10 mouse cellular contexts compared by ENCODE assay signal in the genomic region with DNA sequence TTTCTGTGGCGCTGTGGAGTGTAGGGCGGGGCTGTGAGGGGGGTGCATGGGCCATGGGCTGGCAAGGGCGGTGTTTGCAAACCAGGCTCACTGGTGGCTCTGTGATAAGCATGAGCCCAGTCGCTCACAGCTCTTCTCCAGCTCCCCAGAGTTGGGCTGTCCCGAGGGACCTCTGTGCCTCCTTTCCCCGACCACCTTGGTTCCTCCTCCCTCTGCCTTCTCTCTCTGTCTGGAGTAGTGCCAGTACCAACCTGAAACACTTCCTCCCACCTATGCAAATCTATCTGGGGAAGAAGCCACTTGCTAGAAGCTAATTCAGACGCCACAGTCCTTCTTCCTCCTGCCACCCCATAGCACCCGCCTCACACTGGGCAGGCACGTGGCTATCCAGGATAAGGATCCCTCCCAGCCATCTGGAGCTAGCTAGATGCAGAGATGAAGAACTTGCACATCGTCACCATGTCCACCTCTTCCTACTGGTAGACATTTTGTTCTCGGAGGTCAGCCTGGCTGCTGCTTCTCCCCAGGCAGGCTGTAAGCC. TPM values are rescaled to one million over a fixed set of nuclear protein-coding genes. Genes with fewer than 3 reads are reported as not detected.
DNase-seq lines count a peak whose midpoint lies in the region; ATAC-seq and TF ChIP-seq lines count a peak whose summit lies in the region.
"Had no signal": no experiment of that assay in that cellular context is flagged by ENCODE, and none has a peak within 500 bp of the region (broad histone marks: within the 10 kb centered on the region; RNA-seq: fewer than 3 reads in every experiment).

No protein-coding gene starts in this region.

- peak overlapping the region; percentile 5; the same call in 1 of the 2 replicates for H3K4me3 ChIP-seq in gastrocnemius, adult 2 months
- H3K4me3 ChIP-seq: heart, embryonic 15.5 days had no signal

- DNase-seq in gastrocnemius, adult 2 months = no peak
- no peak for DNase-seq in gastrocnemius, adult 8-10 months (ENCODE audit: low spot score in 2 of 2)
- DNase-seq in A20 (ENCODE audit: low read depth, low spot score) (peak; percentile 84), adipocyte (ENCODE audit: low spot score) (no peak)
- peak; percentile 45 for DNase-seq in lung, postnatal 36 days
- no peak for DNase-seq in gastrocnemius, adult 18-20 months (ENCODE audit: low spot score)
- DNase-seq in adrenal gland, adult 18-20 months (ENCODE audit: low spot score in 2 of 2) = no peak
- DNase-seq: thymus, postnatal 4 days had no signal

- H3K27ac ChIP-seq in gastrocnemius, adult 2 months = peak overlapping the region; percentile 91
- H3K27ac ChIP-seq: heart, embryonic 15.5 days had no signal

- ATAC-seq in erythroblast, adult 5-6 weeks (replicated peaks; ENCODE audit: low FRiP score, poor library complexity, severe bottlenecking) = peak; percentile 86

- TF ChIP-seq CTCF in gastrocnemius, adult 2 months (IDR thresholded peaks at IDR 0.05) = no peak

- intact Hi-C loops in gastrocnemius, adult 2 months (cut with DNase I) = loop anchor here (5.0 kb wide), 2 partner anchors 56 to 91 kb away; no protein-coding TSS in a partner anchor

RNA-seq across cellular contexts. Expression of a gene that starts 7.1 kb away (rescaled TPM):
- 10 to 100 TPM; 22.5 to 46.8 TPM for total RNA-seq in gastrocnemius, adult 2 months (2021)
- total RNA-seq in gastrocnemius, adult 8-10 months (2022) = 10 to 100 TPM; 25.6 to 43.3 (median 29.4) TPM
- 29.8 and 41.2 TPM in 2 replicates for total RNA-seq in erythroblast, adult 5-6 weeks (2015; ENCODE audit: low replicate concordance)
- total RNA-seq in erythroblast, adult 5-6 weeks (2017; ENCODE audit: low replicate concordance) = 44.1 and 78.5 TPM in 2 replicates
- 10 to 100 TPM; 25.2 to 45.8 TPM for total RNA-seq in gastrocnemius, adult 18-20 months (2021)
- total RNA-seq in adrenal gland, adult 18-20 months (2021) = 100 to 1,000 TPM; 197 to 247 TPM

Comparison
In these comparisons a context has a peak if more than half of its experiments do, and no peak if none do; other contexts are left out.
1. DNase-seq: peak in A20 (single experiment) and lung, postnatal 36 days (single experiment); none in gastrocnemius, adult 2 months (single experiment), gastrocnemius, adult 8-10 months (0 of 2), gastrocnemius, adult 18-20 months (single experiment), adrenal gland, adult 18-20 months (0 of 2) and adipocyte (single experiment).